Mouse (Mus musculus) megakaryocyte, embryonic 14.5 days (primary cell): Measurements from ENCODE around the gene Csdc2. TPM values are rescaled to one million over a fixed set of nuclear protein-coding genes. Genes with fewer than 3 reads are reported as not detected.

ENCODE experiments used
- H3K27me3 ChIP-seq: replicated peaks from 2 replicates; pipeline ENCODE3; 2012; ENCODE audit warnings: inconsistent platforms
- H3K36me3 ChIP-seq: replicated peaks from 2 replicates; pipeline ENCODE3; 2012; ENCODE audit warnings: low read length, inconsistent platforms, mixed read lengths
- H3K4me1 ChIP-seq: 2 replicates; pipeline ENCODE4 v1.6.1; 2012; ENCODE audit warnings: inconsistent platforms
- H3K4me3 ChIP-seq: replicated peaks from 2 replicates; pipeline ENCODE3; 2012; ENCODE audit warnings: moderate library complexity, mild to moderate bottlenecking, inconsistent platforms
- H3K9me3 ChIP-seq: 2 replicates; pipeline ENCODE4 v1.6.1; 2012; ENCODE audit warnings: inconsistent platforms
- FLI1 ChIP-seq: IDR thresholded peaks from 2 replicates; pipeline ENCODE4 v1.6.1; 2012; ENCODE audit warnings: low read length, inconsistent platforms, mixed read lengths
- GATA1 ChIP-seq: IDR thresholded peaks from 3 replicates; pipeline ENCODE4 v1.6.1; 2012; ENCODE audit warnings: mixed read lengths, low read length, inconsistent platforms, borderline replicate concordance
- polyA plus RNA-seq: library from polyadenylated mRNA; stranded (reverse); fragments of >175 nt; gene quantifications from 2 replicates; pipeline ENCODE4 v1.2.3, GENCODE M21; 2012; ENCODE audit warnings: low replicate concordance; ENCODE audit not compliant: insufficient read depth

Gene Csdc2
- polyA plus RNA-seq, 1 experiment: not detected

GRCm38 (mm10) chr15:81921255-81921654 is 15.3 kb upstream of the Csdc2 start:
- Histone ChIP-seq H3K4me1 (peaks cover 93% of the 10 kb centered on the region), H3K27me3 (no peaks in the 10 kb centered on the region), H3K4me3 (peak overlapping the region; percentile 19), H3K36me3 (peaks cover 80% of the 10 kb centered on the region), H3K9me3 (no peaks in the 10 kb centered on the region)
- TF ChIP-seq GATA1 (no peak), FLI1 (no peak)

- H3K4me3 ChIP-seq: peak overlapping the region; percentile 91
- peaks cover 86% of the 10 kb centered on the region for H3K4me1 ChIP-seq
- H3K27me3 ChIP-seq: no peaks in the 10 kb centered on the region
- no peaks in the 10 kb centered on the region for H3K9me3 ChIP-seq
- no peak for TF ChIP-seq GATA1
- no peak for TF ChIP-seq FLI1
- peaks cover 44% of the 10 kb centered on the region for H3K36me3 ChIP-seq
Measured at GRCm38 (mm10) chr15:81924933-81925332, 11.6 kb upstream of the Csdc2 start.

GRCm38 (mm10) chr15:81925760-81926445 is 10.7 kb upstream of the Csdc2 start, which contains the start of gene Polr3h:
Gene Polr3h (minus strand): TSS chr15:81926240.
- peaks cover 79% of the 10 kb centered on the region for H3K4me1 ChIP-seq
- no peaks in the 10 kb centered on the region for H3K27me3 ChIP-seq
- H3K36me3 ChIP-seq: peaks cover 36% of the 10 kb centered on the region
- no peak; the same call in 1 of the 2 replicates for TF ChIP-seq FLI1
- no peak for TF ChIP-seq GATA1
- no peaks in the 10 kb centered on the region for H3K9me3 ChIP-seq
- peak within 1 kb of the TSS; percentile 91 for H3K4me3 ChIP-seq

GRCm38 (mm10) chr15:81926446-81926822 is 10.1 kb upstream of the Csdc2 start:
- peak overlapping the region; percentile 91 for H3K4me3 ChIP-seq
- peaks cover 73% of the 10 kb centered on the region for H3K4me1 ChIP-seq
- peaks cover 31% of the 10 kb centered on the region for H3K36me3 ChIP-seq
- TF ChIP-seq GATA1: no peak
- no peak for TF ChIP-seq FLI1
- H3K9me3 ChIP-seq: no peaks in the 10 kb centered on the region
- no peaks in the 10 kb centered on the region for H3K27me3 ChIP-seq

GRCm38 (mm10) chr15:81927741-81928140 is 8.8 kb upstream of the Csdc2 start:
- no peaks in the 10 kb centered on the region for H3K27me3 ChIP-seq
- no peak for TF ChIP-seq GATA1
- TF ChIP-seq FLI1: no peak
- H3K36me3 ChIP-seq: peaks cover 18% of the 10 kb centered on the region
- H3K9me3 ChIP-seq: no peaks in the 10 kb centered on the region
- H3K4me1 ChIP-seq: peaks cover 67% of the 10 kb centered on the region
- H3K4me3 ChIP-seq: peak overlapping the region; percentile 75

- Histone ChIP-seq H3K9me3 (no peaks in the 10 kb centered on the region), H3K36me3 (peaks cover 15% of the 10 kb centered on the region), H3K4me1 (peaks cover 69% of the 10 kb centered on the region), H3K4me3 (peak overlapping the region; percentile 77), H3K27me3 (peaks cover 2% of the 10 kb centered on the region)
- TF ChIP-seq GATA1 (no peak), FLI1 (no peak)
Measured at GRCm38 (mm10) chr15:81928277-81928676, 8.3 kb upstream of the Csdc2 start.

- H3K36me3 ChIP-seq: no peaks in the 10 kb centered on the region
- TF ChIP-seq FLI1 (no peak), GATA1 (no peak)
Measured at GRCm38 (mm10) chr15:81932951-81933470, 3.5 kb upstream of the Csdc2 start.

GRCm38 (mm10) chr15:81933986-81934385 is 2.6 kb upstream of the Csdc2 start:
- TF ChIP-seq FLI1 (no peak), GATA1 (no peak)
- Histone ChIP-seq H3K27me3 (peaks cover 18% of the 10 kb centered on the region), H3K9me3 (no peaks in the 10 kb centered on the region), H3K4me1 (peaks cover 63% of the 10 kb centered on the region), H3K36me3 (no peaks in the 10 kb centered on the region), H3K4me3 (no peak overlapping the region)

More at GRCm38 (mm10) chr15:81932951-81933470, 3.5 kb upstream of the Csdc2 start:
- Histone ChIP-seq H3K9me3 (no peaks in the 10 kb centered on the region), H3K4me3 (peak overlapping the region; percentile 53), H3K4me1 (peaks cover 63% of the 10 kb centered on the region), H3K27me3 (peaks cover 18% of the 10 kb centered on the region)

- Histone ChIP-seq H3K36me3 (no peaks in the 10 kb centered on the region), H3K9me3 (no peaks in the 10 kb centered on the region), H3K4me1 (peaks cover 68% of the 10 kb centered on the region), H3K4me3 (no peak overlapping the region), H3K27me3 (peaks cover 18% of the 10 kb centered on the region)
- TF ChIP-seq FLI1 (no peak), GATA1 (no peak)
Measured at GRCm38 (mm10) chr15:81935869-81936637, 506 bp upstream of the Csdc2 start.
